Mouse (Mus musculus) central nervous system, embryonic 18 days (tissue): ENCODE measurements around the gene Ppp2r5c. TPM values are rescaled to one million over a fixed set of nuclear protein-coding genes. Genes with fewer than 3 reads are reported as not detected.

ENCODE experiments used
- polyA plus RNA-seq: library from polyadenylated mRNA; depleted of rRNA; stranded (reverse); fragments of >200 nt; gene quantifications from 2 replicates; pipeline ENCODE4 v1.2.3, GENCODE M21; 2012; rRNA removed

The Ppp2r5c gene
- 94.9 and 98.9 TPM in 2 replicates for polyA plus RNA-seq

GRCm38 (mm10) chr12:110446290-110447170 is at the start of gene Ppp2r5c:
Gene Ppp2r5c (plus strand): TSS chr12:110447120.

GRCm38 (mm10) chr12:110601241-110602218 is 154.6 kb downstream of the Ppp2r5c start, which contains the start of gene Dync1h1:
Gene Dync1h1 (plus strand): TSS chr12:110601452.

Other genes with a start within 250 kb of the Ppp2r5c start
- 4.7 and 5.2 TPM in 2 replicates for gene Dio3, start 168.1 kb upstream of the Ppp2r5c start, polyA plus RNA-seq
- gene Dync1h1, start 154.3 kb downstream of the Ppp2r5c start, polyA plus RNA-seq: 301 and 309 TPM in 2 replicates
- not detected in 2 replicates for gene 1700001K19Rik, start 235.5 kb downstream of the Ppp2r5c start, polyA plus RNA-seq